Mouse (Mus musculus) cortical plate, adult 2 months (tissue): ENCODE measurements around the gene Il12rb2.

Source experiments
- CTCF ChIP-seq: fragments of 200-500 bp; IDR thresholded peaks from 2 replicates; pipeline ENCODE4 v1.5.1; 2011; ENCODE audit warnings: mild to moderate bottlenecking, control low read depth, low read length; ENCODE audit not compliant: insufficient read depth; ENCODE audit errors: extremely low read depth
- POLR2A ChIP-seq: fragments of 200-500 bp; IDR thresholded peaks from 2 replicates; pipeline ENCODE4 v1.6.1; 2011; ENCODE audit warnings: mild to moderate bottlenecking, low read length, control low read depth; ENCODE audit not compliant: insufficient read depth; ENCODE audit errors: extremely low read depth

GRCm38 (mm10) chr6:67300300-67300699 is 75.7 kb downstream of the Il12rb2 start:
- TF ChIP-seq POLR2A (no peak), CTCF (no peak)
